Mouse (Mus musculus): ENCODE measurements around the gene Smpdl3a. TPM values are rescaled to one million over a fixed set of nuclear protein-coding genes. Genes with fewer than 3 reads are reported as not detected.

Smpdl3a gene
- polyA plus RNA-seq, 1 experiment from 2014 or later, result 37.0 TPM

GRCm38 (mm10) chr10:57829621-57830020 is 35.5 kb downstream of the Smpdl3a start:
- Histone ChIP-seq H3K9ac (no peak overlapping the region), H3K36me3 (no peaks in the 10 kb centered on the region), H3K27me3 (replicated peaks) (no peaks in the 10 kb centered on the region), H3K9me3 (no peaks in the 10 kb centered on the region), H3K4me2 (no peak overlapping the region), H3K27ac (no peak overlapping the region), H3K4me1 (no peaks in the 10 kb centered on the region), H3K4me3 (replicated peaks) (no peak overlapping the region)
- 81% methylated on average over 3 of the region's 3 CpGs for WGBS
- ATAC-seq (ENCODE audit: insufficient read depth, low FRiP score, low read depth), result no peak

- Histone ChIP-seq H3K27me3 (replicated peaks) (no peaks in the 10 kb centered on the region), H3K36me3 (no peaks in the 10 kb centered on the region), H3K4me3 (replicated peaks) (no peak overlapping the region), H3K9me3 (no peaks in the 10 kb centered on the region), H3K4me2 (no peak overlapping the region), H3K27ac (no peak overlapping the region), H3K9ac (no peak overlapping the region), H3K4me1 (no peaks in the 10 kb centered on the region)
- no peak for ATAC-seq (ENCODE audit: insufficient read depth, low FRiP score, low read depth)
- 96% methylated on average over 1 of the region's 1 CpGs for WGBS
Observed at GRCm38 (mm10) chr10:57835094-57835493, 41.0 kb downstream of the Smpdl3a start.

- no peak overlapping the region for H3K4me3 ChIP-seq (replicated peaks)
- no peak for ATAC-seq (ENCODE audit: insufficient read depth, low FRiP score, low read depth)
- H3K36me3 ChIP-seq, result no peaks in the 10 kb centered on the region
- no peak overlapping the region for H3K27ac ChIP-seq
- H3K9ac ChIP-seq, result no peak overlapping the region
- H3K9me3 ChIP-seq, result no peaks in the 10 kb centered on the region
- no peak overlapping the region for H3K4me2 ChIP-seq
- H3K27me3 ChIP-seq (replicated peaks), result no peaks in the 10 kb centered on the region
- no peaks in the 10 kb centered on the region for H3K4me1 ChIP-seq
Observed at GRCm38 (mm10) chr10:57835982-57836381, 41.8 kb downstream of the Smpdl3a start.

GRCm38 (mm10) chr10:57841638-57842509 is 47.7 kb downstream of the Smpdl3a start:
- no peaks in the 10 kb centered on the region for H3K9me3 ChIP-seq
- no peaks in the 10 kb centered on the region for H3K4me1 ChIP-seq
- 32% methylated on average over 8 of the region's 8 CpGs for WGBS
- H3K36me3 ChIP-seq, result no peaks in the 10 kb centered on the region
- no peak overlapping the region for H3K4me3 ChIP-seq (replicated peaks)
- no peak for ATAC-seq (ENCODE audit: insufficient read depth, low FRiP score, low read depth)
- no peak overlapping the region for H3K9ac ChIP-seq
- no peak overlapping the region for H3K27ac ChIP-seq
- H3K27me3 ChIP-seq (replicated peaks), result no peaks in the 10 kb centered on the region
- H3K4me2 ChIP-seq, result no peak overlapping the region

GRCm38 (mm10) chr10:57847916-57848682 is 54.0 kb downstream of the Smpdl3a start:
- Histone ChIP-seq H3K4me2 (no peak overlapping the region), H3K27ac (no peak overlapping the region), H3K27me3 (replicated peaks) (no peaks in the 10 kb centered on the region), H3K4me1 (no peaks in the 10 kb centered on the region), H3K9ac (no peak overlapping the region), H3K36me3 (no peaks in the 10 kb centered on the region), H3K9me3 (no peaks in the 10 kb centered on the region), H3K4me3 (replicated peaks) (no peak overlapping the region)
- 41% methylated on average over 5 of the region's 6 CpGs for WGBS
- ATAC-seq (ENCODE audit: insufficient read depth, low FRiP score, low read depth), result no peak

Other genes with a start within 250 kb of the Smpdl3a start
- gene Pkib, start 162.4 kb upstream of the Smpdl3a start, polyA plus RNA-seq (2015; fragmentation: Nextera tagmentation; extraction: Ambion mirVana), result 1.7 and 1.8 TPM in 2 replicates
- gene Fabp7, start 9.5 kb upstream of the Smpdl3a start, polyA plus RNA-seq (2015; fragmentation: Nextera tagmentation; extraction: Ambion mirVana), result 60.9 and 66.4 TPM in 2 replicates